Mouse (Mus musculus) liver, embryonic 13.5 days (tissue): ENCODE measurements at regions not wholly inside any gene's neighbourhood (a gene's known extent, or its start where the extent isn't known, plus 50 kb on each side); places are given as distances from the start of the nearest gene placed in this dataset.
A peak's percentile ranks its signal among the peaks of the same experiment; 100 is the strongest.

Source experiments
- ATAC-seq: fragments of 200-750 bp; cut with Nextera tagmentation; 2 replicates; pipeline ENCODE4 v1.8.0; 2017; ENCODE audit warnings: low read depth, mild to moderate bottlenecking, moderate number of reproducible peaks, moderate library complexity
- DNase-seq: peaks from one replicate; pipeline ENCODE4 v3.0.0; 2022
- H3K27ac ChIP-seq: fragments of 300-500 bp; sonication (generic); 2 replicates; pipeline ENCODE4 v1.5.1; 2015; ENCODE audit warnings: moderate library complexity, mild to moderate bottlenecking, inconsistent platforms
- H3K27me3 ChIP-seq: fragments of 300-500 bp; sonication (generic); 2 replicates; pipeline ENCODE4 v1.6.1; 2015; ENCODE audit warnings: mild to moderate bottlenecking, inconsistent platforms
- H3K36me3 ChIP-seq: fragments of 300-500 bp; sonication (generic); 2 replicates; pipeline ENCODE4 v1.6.1; 2015; ENCODE audit warnings: mild to moderate bottlenecking, inconsistent platforms
- H3K4me1 ChIP-seq: fragments of 300-500 bp; sonication (generic); replicated peaks from 2 replicates; pipeline ENCODE4 v1.6.1; 2015; ENCODE audit warnings: inconsistent platforms
- H3K4me2 ChIP-seq: fragments of 300-500 bp; sonication (generic); 2 replicates; pipeline ENCODE4 v1.6.1; 2015; ENCODE audit warnings: inconsistent platforms, mild to moderate bottlenecking, moderate library complexity
- H3K4me3 ChIP-seq: fragments of 300-500 bp; sonication (generic); replicated peaks from 2 replicates; pipeline ENCODE4 v1.5.1; 2015; ENCODE audit warnings: mild to moderate bottlenecking, inconsistent platforms
- H3K9ac ChIP-seq: fragments of 300-500 bp; sonication (generic); 2 replicates; pipeline ENCODE4 v1.6.1; 2015; ENCODE audit warnings: mild to moderate bottlenecking, inconsistent platforms
- H3K9me3 ChIP-seq: fragments of 300-500 bp; sonication (generic); replicated peaks from 2 replicates; pipeline ENCODE4 v1.6.1; 2016; ENCODE audit warnings: inconsistent platforms
- WGBS: fragments of 180-500 bp; shearing (Covaris S2); methylation state at CpG from one replicate; pipeline ENCODE4 v1.1.7; 2015; ENCODE audit not compliant: insufficient replicate concordance; 5-methylcytosine and 5-hydroxymethylcytosine counted together

DNA sequence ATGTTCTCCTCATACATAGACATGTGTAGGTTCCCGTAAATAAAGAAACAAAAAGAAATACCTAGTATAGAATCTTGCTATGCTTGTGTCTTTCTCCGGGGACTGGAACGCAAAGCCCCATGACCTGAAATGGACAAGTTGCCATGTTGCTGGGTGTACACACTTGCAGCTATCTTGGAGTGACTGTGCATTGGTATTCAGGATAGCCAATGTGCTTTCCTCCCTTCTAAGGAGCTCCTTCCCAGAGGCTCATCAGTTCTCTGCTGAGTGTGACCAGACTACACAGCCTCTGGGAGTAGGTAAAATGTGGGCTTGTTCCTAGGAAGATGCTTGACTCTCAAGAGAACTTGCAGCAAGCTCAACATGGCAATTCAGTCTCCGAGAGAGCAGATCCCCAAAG is 220.3 kb downstream of the Enc1 start:
- peak overlapping the region; percentile 9; the same call in 1 of the 2 replicates for H3K4me2 ChIP-seq
- WGBS, result 80% methylated on average over 4 of the region's 4 CpGs
- H3K36me3 ChIP-seq, result no peaks in the 10 kb centered on the region
- H3K27ac ChIP-seq, result peak overlapping the region; percentile 85
- no peak for DNase-seq
- H3K4me3 ChIP-seq, result no peak overlapping the region
- H3K27me3 ChIP-seq, result no peaks in the 10 kb centered on the region
- H3K9me3 ChIP-seq, result no peaks in the 10 kb centered on the region
- H3K4me1 ChIP-seq, result peaks cover 56% of the 10 kb centered on the region
- ATAC-seq, result peak; percentile 70
- peak overlapping the region; percentile 37; the same call in 1 of the 2 replicates for H3K9ac ChIP-seq

DNA sequence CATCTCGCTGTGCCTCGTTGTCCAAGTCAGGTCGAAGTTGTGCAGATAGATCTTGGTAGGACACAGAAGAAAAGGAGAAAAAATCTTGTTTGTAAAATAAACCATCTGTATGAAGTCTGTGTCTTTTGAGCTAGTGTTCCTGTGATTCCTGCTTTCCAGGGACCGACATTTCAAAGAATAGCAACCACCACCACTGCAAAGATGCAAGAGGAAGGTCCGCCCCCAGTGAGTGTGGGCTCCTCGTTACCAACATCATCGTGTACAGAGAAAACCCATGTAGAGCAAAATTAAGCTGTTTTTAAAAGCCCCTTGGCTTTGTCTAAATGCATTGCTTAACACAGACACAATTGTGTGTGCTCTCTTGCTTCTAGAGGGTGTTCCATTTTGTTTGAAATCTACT is 218.2 kb downstream of the Enc1 start:
- DNase-seq (no peak), ATAC-seq (no peak)
- WGBS, result 87% methylated on average over 7 of the region's 7 CpGs
- Histone ChIP-seq H3K9me3 (no peaks in the 10 kb centered on the region), H3K27me3 (no peaks in the 10 kb centered on the region), H3K9ac (no peak overlapping the region), H3K27ac (no peak overlapping the region), H3K4me2 (no peak overlapping the region), H3K36me3 (no peaks in the 10 kb centered on the region), H3K4me1 (peaks cover 62% of the 10 kb centered on the region), H3K4me3 (no peak overlapping the region)

DNA sequence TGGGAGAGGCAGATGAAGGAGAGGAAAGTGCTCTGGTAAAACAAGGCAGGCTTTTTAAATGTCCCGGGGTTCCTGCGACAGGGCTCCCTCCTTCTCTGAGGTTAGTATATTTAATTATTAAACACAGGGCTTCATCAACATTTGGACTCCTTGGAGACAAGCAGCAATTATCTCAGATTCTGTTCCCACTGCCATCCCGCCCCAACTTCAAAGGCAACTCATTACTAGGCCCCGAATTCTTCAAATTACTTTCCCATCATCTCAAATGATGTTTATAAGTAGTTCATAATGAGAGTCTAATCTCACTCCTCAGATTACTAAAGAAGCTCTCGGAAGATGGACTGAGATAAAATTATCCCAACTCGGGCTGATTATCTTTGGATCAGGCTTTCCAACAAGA is 215.1 kb downstream of the Enc1 start:
- Histone ChIP-seq H3K4me3 (no peak overlapping the region), H3K27me3 (no peaks in the 10 kb centered on the region), H3K9ac (no peak overlapping the region), H3K9me3 (no peaks in the 10 kb centered on the region), H3K36me3 (no peaks in the 10 kb centered on the region), H3K27ac (no peak overlapping the region), H3K4me1 (peaks cover 63% of the 10 kb centered on the region), H3K4me2 (no peak overlapping the region)
- ATAC-seq (no peak), DNase-seq (no peak)
- WGBS, result 66% methylated on average over 6 of the region's 6 CpGs

DNA sequence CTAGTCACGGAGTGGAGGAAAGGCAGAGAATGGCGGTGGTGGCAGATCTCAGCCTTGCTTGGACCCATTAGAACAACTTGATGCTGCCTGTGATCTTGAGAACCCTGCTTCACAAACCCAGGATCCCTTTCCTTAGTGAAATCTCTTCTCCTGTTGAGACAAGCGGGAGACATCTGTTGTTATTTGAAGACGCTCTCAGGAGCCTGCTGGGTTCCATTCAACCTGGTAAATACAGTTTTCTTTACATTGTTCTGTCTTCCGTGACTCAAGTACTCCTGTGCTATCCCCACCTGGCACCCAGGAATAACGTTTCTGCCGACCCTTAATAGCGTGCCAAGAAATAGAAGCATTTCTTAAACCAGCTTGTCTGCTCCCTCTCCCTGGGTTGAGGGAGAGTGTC is 213.8 kb downstream of the Enc1 start:
- DNase-seq (no peak), ATAC-seq (no peak)
- Histone ChIP-seq H3K4me3 (no peak overlapping the region), H3K4me1 (peaks cover 64% of the 10 kb centered on the region), H3K36me3 (no peaks in the 10 kb centered on the region), H3K27me3 (no peaks in the 10 kb centered on the region), H3K4me2 (no peak overlapping the region), H3K9me3 (no peaks in the 10 kb centered on the region), H3K27ac (0 out of 2 replicates have a peak overlapping the region, but pooled peaks have one; percentile 94), H3K9ac (no peak overlapping the region)
- 77% methylated on average over 8 of the region's 8 CpGs for WGBS

DNA sequence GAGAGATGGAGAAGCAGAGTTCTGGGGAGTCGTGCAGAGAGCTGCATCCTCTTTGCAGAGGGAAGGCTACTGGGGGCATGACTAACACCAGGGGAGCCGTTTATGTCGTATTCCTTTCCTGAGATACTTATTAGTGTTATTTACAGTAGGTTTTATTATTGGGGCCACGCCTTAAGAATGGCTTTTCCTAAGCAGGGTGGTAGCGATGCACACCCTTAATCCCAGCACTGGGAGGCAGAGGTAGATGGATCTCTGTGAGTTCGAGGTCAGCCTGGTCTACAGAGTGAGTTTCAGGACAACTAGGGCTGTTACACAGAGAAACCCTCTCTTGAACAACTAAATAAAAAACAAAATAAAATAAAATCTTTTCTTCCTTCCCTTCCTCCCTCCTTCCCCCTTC is 212.6 kb downstream of the Enc1 start:
- peak; percentile 56 for ATAC-seq

DNA sequence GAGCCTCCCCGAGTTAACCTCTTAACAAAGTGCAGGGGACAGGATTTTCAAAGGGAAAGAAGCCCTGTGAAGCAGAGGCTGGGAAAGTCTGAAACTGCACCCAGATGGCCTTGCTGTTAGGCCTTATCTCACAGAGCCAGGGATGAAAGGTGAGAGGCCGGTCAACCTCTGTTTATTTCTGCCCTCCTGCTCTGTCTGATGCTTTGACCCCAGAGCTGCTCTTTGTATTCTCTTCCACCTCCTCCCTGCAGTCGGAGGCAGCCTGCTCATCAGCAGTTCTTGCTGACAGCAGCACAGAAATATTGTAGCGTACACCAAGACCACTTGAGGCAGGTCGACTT is 212.2 kb downstream of the Enc1 start:
- no peaks in the 10 kb centered on the region for H3K9me3 ChIP-seq
- peaks cover 60% of the 10 kb centered on the region for H3K4me1 ChIP-seq
- DNase-seq (peak; percentile 80), ATAC-seq (peak; percentile 99)
- H3K36me3 ChIP-seq, result no peaks in the 10 kb centered on the region
- peak overlapping the region; percentile 94 for H3K27ac ChIP-seq
- H3K4me3 ChIP-seq, result peak overlapping the region; percentile 16
- H3K4me2 ChIP-seq, result peak overlapping the region; percentile 59
- no peaks in the 10 kb centered on the region for H3K27me3 ChIP-seq
- peak overlapping the region; percentile 46 for H3K9ac ChIP-seq
- 10% methylated on average over 5 of the region's 5 CpGs for WGBS

More for the DNA sequence above, 212.6 kb downstream of the Enc1 start:
- Histone ChIP-seq H3K4me3 (peak overlapping the region; percentile 16), H3K27me3 (no peaks in the 10 kb centered on the region), H3K27ac (peak overlapping the region; percentile 94), H3K9me3 (no peaks in the 10 kb centered on the region), H3K4me2 (peak overlapping the region; percentile 59), H3K36me3 (no peaks in the 10 kb centered on the region), H3K9ac (peak overlapping the region; percentile 46), H3K4me1 (peaks cover 60% of the 10 kb centered on the region)
- 34% methylated on average over 6 of the region's 6 CpGs for WGBS
- DNase-seq, result no peak

DNA sequence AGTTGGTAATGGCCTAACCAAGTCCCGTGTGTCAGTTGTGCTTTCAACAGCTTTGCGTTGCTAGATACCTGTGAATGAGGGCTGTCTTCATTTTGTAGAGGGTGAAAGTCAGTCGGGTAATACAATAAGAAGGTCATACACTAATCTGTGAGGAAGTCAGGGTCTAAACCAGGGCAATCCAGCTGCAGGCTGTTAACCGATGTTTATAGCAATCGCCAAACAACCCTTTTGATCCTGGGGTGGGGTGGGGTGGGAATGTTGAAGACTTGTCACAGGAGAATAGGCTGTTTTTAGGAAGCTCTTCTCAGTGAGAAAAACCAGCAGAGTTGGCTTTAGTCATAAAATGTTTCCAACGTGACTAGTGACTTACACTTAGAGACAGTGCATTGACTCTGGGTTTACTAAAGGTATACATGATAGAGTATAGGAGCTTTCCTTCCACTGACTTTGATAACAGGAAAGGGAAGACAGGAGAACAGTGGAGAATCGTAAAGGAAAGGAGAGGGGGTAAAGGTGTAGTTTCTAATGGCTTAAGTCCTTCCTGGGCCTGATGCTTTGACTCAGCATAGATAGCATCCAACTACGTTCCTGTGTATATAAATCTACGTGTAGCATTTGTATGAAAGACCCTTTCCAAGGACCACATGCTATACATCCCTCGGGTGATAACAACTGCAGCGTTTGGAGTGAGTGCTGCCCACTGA is 211.6 kb downstream of the Enc1 start:
- peak overlapping the region; percentile 94 for H3K27ac ChIP-seq
- ATAC-seq (peak; percentile 80), DNase-seq (no peak)
- H3K4me3 ChIP-seq, result peak overlapping the region; percentile 16
- peak overlapping the region; percentile 59 for H3K4me2 ChIP-seq
- no peaks in the 10 kb centered on the region for H3K9me3 ChIP-seq
- no peaks in the 10 kb centered on the region for H3K27me3 ChIP-seq
- H3K9ac ChIP-seq, result peak overlapping the region; percentile 46
- no peaks in the 10 kb centered on the region for H3K36me3 ChIP-seq
- 29% methylated on average over 11 of the region's 11 CpGs for WGBS
- peaks cover 60% of the 10 kb centered on the region for H3K4me1 ChIP-seq

DNA sequence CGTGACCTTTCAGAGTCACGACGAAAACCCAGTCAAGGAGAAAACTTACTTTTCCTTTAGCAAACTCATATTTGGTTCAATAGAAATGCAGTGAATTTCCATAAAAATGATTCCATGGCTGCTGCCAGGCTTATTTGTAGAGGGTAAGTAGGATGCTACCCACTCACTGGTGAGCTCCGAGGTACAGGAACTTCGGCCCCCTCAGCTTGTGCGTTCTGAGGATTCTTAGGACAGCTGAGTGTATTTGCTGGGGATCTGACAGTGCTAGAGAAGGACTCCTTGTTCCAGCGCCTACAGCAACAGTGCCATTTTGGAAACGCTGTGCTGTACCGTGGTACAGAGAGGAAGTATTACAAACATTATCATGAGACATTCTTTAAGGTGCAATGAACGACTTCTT is 210.4 kb downstream of the Enc1 start:
- H3K4me3 ChIP-seq, result no peak overlapping the region
- ATAC-seq (no peak), DNase-seq (no peak)
- no peaks in the 10 kb centered on the region for H3K36me3 ChIP-seq
- peak overlapping the region; percentile 34; the same call in 1 of the 2 replicates for H3K27ac ChIP-seq
- no peaks in the 10 kb centered on the region for H3K9me3 ChIP-seq
- no peaks in the 10 kb centered on the region for H3K27me3 ChIP-seq
- WGBS, result 62% methylated on average over 10 of the region's 10 CpGs
- H3K4me2 ChIP-seq, result no peak overlapping the region
- H3K9ac ChIP-seq, result no peak overlapping the region
- peaks cover 60% of the 10 kb centered on the region for H3K4me1 ChIP-seq

DNA sequence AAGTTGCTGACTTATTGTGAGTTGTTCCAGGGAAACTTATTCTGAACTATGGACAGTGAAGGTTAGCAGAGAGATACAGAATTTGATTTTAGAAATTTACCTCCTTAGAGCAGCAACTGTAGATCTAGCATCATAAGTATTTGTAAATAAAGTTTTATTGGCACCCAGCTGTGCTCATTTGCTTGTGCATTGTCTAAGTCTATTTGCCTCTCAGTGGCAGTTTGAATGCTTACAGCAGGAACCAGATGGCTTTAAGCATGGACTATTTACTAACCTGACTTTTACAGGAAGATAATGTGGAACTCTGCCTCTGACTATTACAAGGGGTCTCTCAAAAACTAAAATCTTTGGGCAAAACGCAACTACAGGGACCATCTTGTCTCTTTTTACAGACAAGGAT is 207.2 kb downstream of the Enc1 start:
- WGBS, result 85% methylated on average over 1 of the region's 1 CpGs
- H3K27me3 ChIP-seq, result no peaks in the 10 kb centered on the region

DNA sequence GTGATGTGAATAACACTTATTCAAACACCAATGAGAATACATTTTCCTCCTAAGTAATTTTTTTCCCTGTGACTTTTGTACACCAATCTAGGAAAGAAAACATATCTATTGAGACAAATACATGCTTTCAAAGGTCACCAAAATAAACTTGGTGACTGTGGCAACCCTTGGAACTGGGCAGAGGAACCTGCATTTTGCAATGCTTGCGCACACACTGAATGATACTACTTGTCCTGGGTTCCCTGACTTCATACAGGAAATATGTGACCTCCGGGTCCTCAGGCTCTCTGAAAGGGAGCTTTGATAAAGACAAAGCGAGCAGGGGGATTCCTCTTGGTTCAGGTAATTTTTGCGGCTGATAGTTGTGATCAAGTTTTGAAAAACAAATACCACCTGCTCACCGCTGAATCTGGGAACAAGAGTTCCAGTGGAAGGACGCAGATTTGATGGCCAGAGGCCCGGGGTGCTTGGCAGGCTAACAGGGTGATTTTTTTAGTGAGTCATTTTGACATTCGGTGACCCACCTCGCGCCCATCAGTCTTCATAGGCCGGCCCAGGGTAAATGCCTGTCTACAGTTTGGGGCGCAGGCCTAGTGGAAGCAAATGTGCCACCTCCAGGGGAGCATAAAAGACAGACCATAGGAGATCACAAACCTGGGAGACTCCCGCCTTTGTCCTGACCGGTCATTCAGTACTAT is 203.0 kb downstream of the Enc1 start:
- H3K4me2 ChIP-seq, result no peak overlapping the region
- ATAC-seq (no peak), DNase-seq (no peak)
- whole genome bisulfite sequencing, result 64% methylated on average over 14 of the region's 14 CpGs
- peaks cover 46% of the 10 kb centered on the region for H3K4me1 ChIP-seq
- H3K9ac ChIP-seq, result peak overlapping the region; percentile 13; the same call in 1 of the 2 replicates
- H3K27ac ChIP-seq, result peak overlapping the region; percentile 61
- H3K27me3 ChIP-seq, result peaks cover 20% of the 10 kb centered on the region
- no peak overlapping the region for H3K4me3 ChIP-seq
- H3K36me3 ChIP-seq, result no peaks in the 10 kb centered on the region
- H3K9me3 ChIP-seq, result no peaks in the 10 kb centered on the region

More for the DNA sequence above, 207.2 kb downstream of the Enc1 start:
- H3K27ac ChIP-seq, result no peak overlapping the region
- peaks cover 40% of the 10 kb centered on the region for H3K4me1 ChIP-seq
- DNase-seq, result no peak
- no peaks in the 10 kb centered on the region for H3K9me3 ChIP-seq
- ATAC-seq, result no peak
- no peak overlapping the region for H3K9ac ChIP-seq
- no peak overlapping the region for H3K4me2 ChIP-seq
- H3K4me3 ChIP-seq, result no peak overlapping the region
- H3K36me3 ChIP-seq, result no peaks in the 10 kb centered on the region

DNA sequence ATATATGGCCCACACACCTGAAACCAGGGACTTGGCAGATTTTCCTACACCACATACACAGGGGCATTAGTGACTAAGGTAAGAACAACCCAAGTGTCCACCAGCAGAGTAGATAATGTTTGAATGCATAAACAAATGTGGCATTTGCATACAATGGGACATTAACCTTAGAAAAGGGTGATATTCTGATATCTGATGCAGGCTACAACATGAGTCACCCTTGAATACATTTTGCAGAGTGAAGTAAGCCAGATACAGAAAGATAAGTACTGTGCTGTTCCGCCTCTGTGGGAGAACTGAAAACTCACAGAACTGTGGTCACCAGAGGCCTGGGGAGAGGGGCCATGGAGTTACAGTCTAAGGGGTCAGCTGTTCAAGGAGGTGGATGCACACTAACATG is 201.9 kb downstream of the Enc1 start:
- no peaks in the 10 kb centered on the region for H3K9me3 ChIP-seq
- 29% methylated on average over 1 of the region's 1 CpGs for WGBS
- peaks cover 52% of the 10 kb centered on the region for H3K4me1 ChIP-seq
- H3K27me3 ChIP-seq, result peaks cover 28% of the 10 kb centered on the region
- peak overlapping the region; percentile 24 for H3K4me2 ChIP-seq
- H3K36me3 ChIP-seq, result no peaks in the 10 kb centered on the region
- no peak for DNase-seq
- no peak overlapping the region for H3K27ac ChIP-seq
- no peak overlapping the region for H3K9ac ChIP-seq
- no peak for ATAC-seq
- H3K4me3 ChIP-seq, result no peak overlapping the region
